Mouse (Mus musculus) liver, adult 10 weeks (tissue): ENCODE data around the gene Ccdc30. TPM values are rescaled to one million over a fixed set of nuclear protein-coding genes. Genes with fewer than 3 reads are reported as not detected.

Experiments
- polyA plus RNA-seq: library from polyadenylated mRNA; stranded (reverse); fragments of 350-450 nt; fragmentation: Illumina TruSeq; extraction: RNeasy Lipid Tissue Mini Kit (QIAGEN cat#74804); gene quantifications from one replicate; pipeline ENCODE4 v1.2.3, GENCODE M21; 2014; ENCODE audit warnings: low read depth, low replicate concordance

Gene Ccdc30
- polyA plus RNA-seq, result 6.3 TPM

DNA sequence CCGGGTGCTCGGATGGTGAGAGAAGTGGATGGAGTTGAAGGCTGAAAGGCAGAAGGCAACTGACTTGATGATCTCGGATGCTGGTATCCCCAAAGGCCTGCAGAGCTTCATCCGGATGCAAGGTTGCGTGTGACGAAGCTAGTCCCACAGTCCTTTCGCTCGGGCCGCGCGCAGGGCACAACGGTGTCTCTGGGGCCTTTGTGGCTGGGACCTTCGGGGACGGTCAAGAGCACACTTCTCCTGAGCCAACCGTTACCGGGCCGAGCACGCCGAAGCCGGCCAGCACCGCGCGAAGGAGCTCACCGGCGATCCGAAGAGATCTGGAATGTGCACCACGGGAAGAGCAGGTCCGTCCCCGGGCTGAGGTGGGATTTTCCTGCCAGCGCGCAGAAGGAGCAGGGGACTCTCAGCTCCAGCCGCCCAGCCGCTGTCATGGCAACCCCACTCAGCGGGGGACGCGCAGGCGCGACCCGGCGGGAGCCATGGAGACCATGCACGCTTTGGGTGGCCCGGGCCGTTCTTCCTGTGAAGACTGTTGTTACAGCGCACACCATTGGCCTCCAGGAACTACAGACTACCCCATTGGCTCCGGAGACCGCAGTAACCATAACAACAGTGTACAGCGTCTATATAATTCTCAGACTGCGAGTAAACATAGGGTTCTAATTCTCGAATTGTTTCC lies at the start of gene Ccdc30:
Gene Ccdc30, minus strand, starts transcription at position 450 of the 682 bp plus-strand sequence.

DNA sequence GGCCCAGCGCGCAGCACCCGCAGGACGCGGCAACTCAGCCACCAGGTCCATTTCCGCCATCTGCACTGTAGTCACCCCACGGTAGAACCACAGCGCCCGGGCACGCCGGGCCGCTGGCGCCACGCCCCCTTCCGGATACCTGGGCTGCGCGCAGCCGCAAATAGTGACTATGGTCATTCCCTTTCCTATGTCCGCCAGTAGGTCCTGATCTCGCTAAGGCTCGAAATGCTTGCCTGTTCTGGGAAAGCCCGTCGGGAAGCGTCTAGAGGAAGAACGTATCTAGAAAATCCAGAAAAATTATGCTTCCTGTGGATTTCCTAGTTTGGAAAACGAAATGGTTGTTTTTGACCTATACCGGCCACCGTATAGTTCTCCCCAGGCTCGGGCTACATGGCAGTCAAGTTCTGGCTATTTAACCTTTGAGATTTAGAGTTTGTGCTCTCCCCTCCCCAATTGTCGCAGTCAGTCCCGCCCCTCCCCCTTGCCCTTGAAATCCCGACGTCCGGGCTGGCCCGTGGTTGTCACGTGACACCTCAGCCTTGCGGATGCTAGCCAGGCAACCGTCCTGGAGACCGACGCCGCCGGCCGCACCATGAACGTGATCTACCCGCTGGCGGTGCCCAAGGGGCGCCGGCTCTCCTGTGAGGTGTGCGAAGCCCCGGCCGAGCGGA lies 7.1 kb upstream of the Ccdc30 start, which contains the start of the genes Ppcs and Zmynd12:
Gene Ppcs, minus strand, starts transcription at position 127 of the 671 bp plus-strand sequence.
Gene Zmynd12, plus strand, starts transcription at position 521 of the 671 bp plus-strand sequence.

DNA sequence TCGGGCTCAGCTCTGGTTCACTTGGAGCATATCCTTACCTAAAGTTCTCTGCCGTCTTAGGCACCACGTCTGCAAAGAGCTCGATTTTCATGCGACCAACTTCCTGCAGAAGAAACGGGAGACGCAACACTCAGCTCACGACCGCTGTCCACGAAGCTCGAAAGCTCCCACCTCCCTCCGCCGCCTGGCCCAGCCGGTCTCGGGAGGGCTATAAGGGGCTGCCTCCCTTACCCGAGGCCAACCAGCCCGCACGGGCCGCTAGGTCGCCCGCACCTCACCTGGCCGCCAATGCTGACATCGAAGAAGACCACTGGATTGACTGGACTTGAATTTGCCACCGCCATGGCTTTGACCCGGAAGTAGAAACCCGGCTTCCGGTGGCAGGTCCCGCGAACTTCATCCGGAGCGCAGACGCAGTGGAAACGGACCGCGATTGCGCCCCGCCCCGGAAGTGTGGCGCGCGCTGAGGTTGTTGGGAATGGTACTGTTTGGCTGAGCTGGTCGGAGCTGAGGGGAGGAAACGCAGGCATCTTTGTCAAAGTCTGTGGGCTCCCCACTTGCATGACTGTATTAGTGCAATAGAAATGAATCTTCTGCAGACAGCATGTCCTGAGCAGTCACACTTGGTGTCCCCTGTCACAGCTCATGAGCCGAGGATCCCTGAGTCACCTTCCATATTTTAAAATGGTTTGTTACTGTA lies 95.0 kb downstream of the Ccdc30 start, which contains the start of gene Ppih:
Gene Ppih, minus strand, starts transcription at position 416 of the 700 bp plus-strand sequence.

GRCm38 (mm10) chr4:119294415-119295133 lies 120.7 kb downstream of the Ccdc30 start, which contains the start of gene Ybx1:
Gene Ybx1, minus strand, starts transcription at chr4:119294604.

Other genes starting within 250 kb of the Ccdc30 start
- 1.4 TPM for gene Zfp691, start 241.3 kb downstream of the Ccdc30 start, polyA plus RNA-seq
- not detected for gene Ermap, start 225.5 kb downstream of the Ccdc30 start, polyA plus RNA-seq
- gene Svbp, start 220.2 kb downstream of the Ccdc30 start, polyA plus RNA-seq, result 5.9 TPM
- 0.26 TPM for gene Tmem269, start 197.3 kb downstream of the Ccdc30 start, polyA plus RNA-seq
- gene AU022252, start 182.8 kb downstream of the Ccdc30 start, polyA plus RNA-seq, result 20.6 TPM
- gene P3h1, start 182.6 kb downstream of the Ccdc30 start, polyA plus RNA-seq, result 5.8 TPM
- gene Cldn19, start 160.1 kb downstream of the Ccdc30 start, polyA plus RNA-seq, result not detected
- 189 TPM for gene Ybx1, start 120.9 kb downstream of the Ccdc30 start, polyA plus RNA-seq
- 13.6 TPM for gene Ppih, start 95.0 kb downstream of the Ccdc30 start, polyA plus RNA-seq
- gene Ppcs, start 6.9 kb upstream of the Ccdc30 start, polyA plus RNA-seq, result 30.9 TPM
- 0.40 TPM for gene Zmynd12, start 7.3 kb upstream of the Ccdc30 start, polyA plus RNA-seq
- not detected for gene Rimkla, start 77.1 kb upstream of the Ccdc30 start, polyA plus RNA-seq
- gene Foxj3, start 121.5 kb upstream of the Ccdc30 start, polyA plus RNA-seq, result 10.8 TPM
- 5.9 TPM for gene Frg2f1, start 124.0 kb upstream of the Ccdc30 start, polyA plus RNA-seq
- not detected for gene Guca2a, start 222.2 kb upstream of the Ccdc30 start, polyA plus RNA-seq
- not detected for gene Guca2b, start 243.4 kb upstream of the Ccdc30 start, polyA plus RNA-seq